Mouse (Mus musculus): Measurements from ENCODE around the gene Ss18l2. TPM values are rescaled to one million over a fixed set of nuclear protein-coding genes. Genes with fewer than 3 reads are reported as not detected.

Ss18l2 gene
- polyA plus RNA-seq, 1 experiment: 28.4 TPM

- no peak for DNase-seq
- Histone ChIP-seq H3K36me3 (ENCODE audit: control insufficient read depth, insufficient read depth, low read length) (no peaks in the 10 kb centered on the region), H3K27ac (ENCODE audit: control insufficient read depth, insufficient read depth, low read length) (peak overlapping the region; percentile 75), H3K4me1 (replicated peaks; ENCODE audit: control insufficient read depth, insufficient read depth, low read length) (peaks cover 29% of the 10 kb centered on the region), H3K27me3 (ENCODE audit: control insufficient read depth, insufficient read depth, low read length) (no peaks in the 10 kb centered on the region), H3K4me3 (ENCODE audit: control insufficient read depth, insufficient read depth, low read length) (no peak overlapping the region)
- TF ChIP-seq POLR2A (IDR thresholded peaks at IDR 0.05; ENCODE audit: control insufficient read depth, extremely low read depth, insufficient read depth, low read length, poor library complexity): no peak
- no peak for TF ChIP-seq CTCF (IDR thresholded peaks at IDR 0.05; ENCODE audit: borderline replicate concordance, control insufficient read depth, extremely low read depth, insufficient read depth, low read length, poor library complexity)
- WGBS: 71% methylated on average over 6 of the region's 6 CpGs
Measured at GRCm38 (mm10) chr9:121706029-121706675, 4.0 kb upstream of the Ss18l2 start.

GRCm38 (mm10) chr9:121707801-121708200 lies 2.3 kb upstream of the Ss18l2 start:
- no peak for DNase-seq
- no peak overlapping the region for H3K27ac ChIP-seq (ENCODE audit: control insufficient read depth, insufficient read depth, low read length)
- H3K27me3 ChIP-seq (ENCODE audit: control insufficient read depth, insufficient read depth, low read length): no peaks in the 10 kb centered on the region
- 89% methylated on average over 6 of the region's 6 CpGs for WGBS
- H3K4me1 ChIP-seq (replicated peaks; ENCODE audit: control insufficient read depth, insufficient read depth, low read length): peaks cover 26% of the 10 kb centered on the region
- no peak for TF ChIP-seq CTCF (IDR thresholded peaks at IDR 0.05; ENCODE audit: borderline replicate concordance, control insufficient read depth, extremely low read depth, insufficient read depth, low read length, poor library complexity)
- H3K36me3 ChIP-seq (ENCODE audit: control insufficient read depth, insufficient read depth, low read length): peaks cover 4% of the 10 kb centered on the region
- no peak overlapping the region for H3K4me3 ChIP-seq (ENCODE audit: control insufficient read depth, insufficient read depth, low read length)

GRCm38 (mm10) chr9:121708506-121709486 lies 1.3 kb upstream of the Ss18l2 start:
- no peak for DNase-seq
- H3K27me3 ChIP-seq (ENCODE audit: control insufficient read depth, insufficient read depth, low read length): no peaks in the 10 kb centered on the region
- H3K27ac ChIP-seq (ENCODE audit: control insufficient read depth, insufficient read depth, low read length): no peak overlapping the region
- WGBS: 75% methylated on average over 7 of the region's 7 CpGs
- TF ChIP-seq CTCF (IDR thresholded peaks at IDR 0.05; ENCODE audit: borderline replicate concordance, control insufficient read depth, extremely low read depth, insufficient read depth, low read length, poor library complexity) (no peak), POLR2A (IDR thresholded peaks at IDR 0.05; ENCODE audit: control insufficient read depth, extremely low read depth, insufficient read depth, low read length, poor library complexity) (no peak)
- H3K4me1 ChIP-seq (replicated peaks; ENCODE audit: control insufficient read depth, insufficient read depth, low read length): peaks cover 19% of the 10 kb centered on the region
- H3K4me3 ChIP-seq (ENCODE audit: control insufficient read depth, insufficient read depth, low read length): no peak overlapping the region
- peaks cover 7% of the 10 kb centered on the region for H3K36me3 ChIP-seq (ENCODE audit: control insufficient read depth, insufficient read depth, low read length)

GRCm38 (mm10) chr9:121710584-121710975 lies 451 bp downstream of the Ss18l2 start:
- no peak for DNase-seq
- peak overlapping the region; percentile 90 for H3K4me3 ChIP-seq (ENCODE audit: control insufficient read depth, insufficient read depth, low read length)
- H3K36me3 ChIP-seq (ENCODE audit: control insufficient read depth, insufficient read depth, low read length): peaks cover 7% of the 10 kb centered on the region
- H3K4me1 ChIP-seq (replicated peaks; ENCODE audit: control insufficient read depth, insufficient read depth, low read length): peaks cover 10% of the 10 kb centered on the region
- TF ChIP-seq POLR2A (IDR thresholded peaks at IDR 0.05; ENCODE audit: control insufficient read depth, extremely low read depth, insufficient read depth, low read length, poor library complexity) (no peak), CTCF (IDR thresholded peaks at IDR 0.05; ENCODE audit: borderline replicate concordance, control insufficient read depth, extremely low read depth, insufficient read depth, low read length, poor library complexity) (no peak)
- no peak overlapping the region for H3K27ac ChIP-seq (ENCODE audit: control insufficient read depth, insufficient read depth, low read length)
- under 1% methylated on average over 18 of the region's 18 CpGs for WGBS
- H3K27me3 ChIP-seq (ENCODE audit: control insufficient read depth, insufficient read depth, low read length): no peaks in the 10 kb centered on the region

- TF ChIP-seq CTCF (IDR thresholded peaks at IDR 0.05; ENCODE audit: borderline replicate concordance, control insufficient read depth, extremely low read depth, insufficient read depth, low read length, poor library complexity): no peak
- no peak for TF ChIP-seq POLR2A (IDR thresholded peaks at IDR 0.05; ENCODE audit: control insufficient read depth, extremely low read depth, insufficient read depth, low read length, poor library complexity)
- 94% methylated on average over 2 of the region's 2 CpGs for WGBS
- H3K36me3 ChIP-seq (ENCODE audit: control insufficient read depth, insufficient read depth, low read length): peaks cover 7% of the 10 kb centered on the region
- no peak overlapping the region for H3K4me3 ChIP-seq (ENCODE audit: control insufficient read depth, insufficient read depth, low read length)
- no peaks in the 10 kb centered on the region for H3K27me3 ChIP-seq (ENCODE audit: control insufficient read depth, insufficient read depth, low read length)
- H3K27ac ChIP-seq (ENCODE audit: control insufficient read depth, insufficient read depth, low read length): no peak overlapping the region
- DNase-seq: no peak
- H3K4me1 ChIP-seq (replicated peaks; ENCODE audit: control insufficient read depth, insufficient read depth, low read length): peaks cover 9% of the 10 kb centered on the region
Measured at GRCm38 (mm10) chr9:121717048-121717447, 6.9 kb downstream of the Ss18l2 start.

- TF ChIP-seq CTCF (IDR thresholded peaks at IDR 0.05; ENCODE audit: borderline replicate concordance, control insufficient read depth, extremely low read depth, insufficient read depth, low read length, poor library complexity) (no peak), POLR2A (IDR thresholded peaks at IDR 0.05; ENCODE audit: control insufficient read depth, extremely low read depth, insufficient read depth, low read length, poor library complexity) (no peak)
- peak; percentile 19 for DNase-seq
- Histone ChIP-seq H3K27me3 (ENCODE audit: control insufficient read depth, insufficient read depth, low read length) (no peaks in the 10 kb centered on the region), H3K27ac (ENCODE audit: control insufficient read depth, insufficient read depth, low read length) (peak overlapping the region; percentile 69), H3K36me3 (ENCODE audit: control insufficient read depth, insufficient read depth, low read length) (no peaks in the 10 kb centered on the region; the same call in 1 of the 2 replicates), H3K4me1 (replicated peaks; ENCODE audit: control insufficient read depth, insufficient read depth, low read length) (peaks cover 9% of the 10 kb centered on the region), H3K4me3 (ENCODE audit: control insufficient read depth, insufficient read depth, low read length) (peak overlapping the region; percentile 54)
- 72% methylated on average over 15 of the region's 15 CpGs for WGBS
Measured at GRCm38 (mm10) chr9:121718070-121718705, 8.1 kb downstream of the Ss18l2 start.
